Mouse (Mus musculus) testis, adult 2 months (tissue): ENCODE results near the gene Tmed1.

ENCODE experiments used
- CTCF ChIP-seq: fragments of 200-500 bp; IDR thresholded peaks from 2 replicates; pipeline ENCODE4 v1.5.1; 2012; ENCODE audit warnings: low read depth, mild to moderate bottlenecking, inconsistent platforms, low read length, moderate library complexity; ENCODE audit not compliant: control insufficient read depth, insufficient read depth, insufficient replicate concordance
- POLR2A ChIP-seq: fragments of 200-500 bp; IDR thresholded peaks from 2 replicates; pipeline ENCODE4 v1.6.1; 2012; ENCODE audit warnings: low read depth, mild to moderate bottlenecking, inconsistent platforms, low read length, moderate library complexity; ENCODE audit not compliant: control insufficient read depth

- TF ChIP-seq POLR2A (no peak), CTCF (no peak)
Measured at GRCm38 (mm10) chr9:21525937-21526633, 16.0 kb upstream of the Tmed1 start, which contains the start of gene AB124611.
